Mouse (Mus musculus): Measurements from ENCODE around the gene Gm44965.

DNA sequence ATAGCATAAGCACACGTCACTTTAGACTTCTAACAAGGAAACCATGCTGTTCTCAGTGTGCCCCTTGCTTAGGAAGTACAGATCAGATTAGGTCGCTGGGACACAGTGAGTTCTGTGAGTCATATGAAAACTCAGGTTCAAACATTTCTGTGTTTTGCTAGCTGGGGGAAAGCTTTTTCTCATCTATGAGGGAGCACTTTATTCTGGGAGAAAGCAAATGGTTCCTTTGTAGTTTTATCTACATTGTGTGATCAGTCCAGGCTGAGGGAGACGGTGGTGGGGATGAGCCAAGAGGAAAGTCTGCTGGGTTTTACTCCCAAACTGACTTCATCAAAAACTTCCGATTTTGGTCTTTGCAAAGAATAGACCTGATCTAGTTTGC lies 52.6 kb downstream of the Gm44965 start:
- TF ChIP-seq TAL1 (IDR thresholded peaks at IDR 0.05; ENCODE audit: low read length) (no peak), GATA1 (IDR thresholded peaks at IDR 0.05; ENCODE audit: low read length) (no peak)

Data from erythroblast, embryonic 14.5 days (primary cell).